Mouse (Mus musculus): ENCODE data around the gene Pcnx2.

GRCm38 (mm10) chr8:125796970-125797369, 101.1 kb downstream of the Pcnx2 start:
- TF ChIP-seq POLR2A (IDR thresholded peaks at IDR 0.05; ENCODE audit: insufficient read length, low read depth) (no peak), TCF12 (IDR thresholded peaks at IDR 0.05; ENCODE audit: insufficient read depth, poor library complexity, severe bottlenecking) (no peak), MYOG (IDR thresholded peaks at IDR 0.05; ENCODE audit: control insufficient read depth in 1 of 3, insufficient read depth in 1 of 3, insufficient read length in 2 of 3, low read depth in 2 of 3) (no peak), CEBPB (IDR thresholded peaks at IDR 0.05; ENCODE audit: insufficient read depth, poor library complexity, severe bottlenecking) (no peak), MAX (IDR thresholded peaks at IDR 0.05; ENCODE audit: low read depth) (no peak), POLR2AphosphoS2 (IDR thresholded peaks at IDR 0.05; ENCODE audit: insufficient read length, low read depth) (no peak), SRF (IDR thresholded peaks at IDR 0.05; ENCODE audit: control insufficient read depth, insufficient read length, low read depth) (no peak)

Measured in myocyte (in vitro differentiated cells).